Mouse (Mus musculus) frontal cortex, postnatal 25 days (tissue): ENCODE data around the gene Aplp2.

Experiments
- DNase-seq, 2 experiments: peaks; one replicate each; pipeline ENCODE4 v3.0.0; 2022; ENCODE audit warnings: low spot score in 2 of 2

The Aplp2 gene

GRCm38 (mm10) chr9:31127876-31128465 lies 83.6 kb downstream of the Aplp2 start:
- DNase-seq, result no peak

GRCm38 (mm10) chr9:31126079-31126478 lies 85.5 kb downstream of the Aplp2 start:
- DNase-seq, result no peak

- DNase-seq, result no peak
Measured at GRCm38 (mm10) chr9:31122464-31123030, 89.1 kb downstream of the Aplp2 start.

- no peak for DNase-seq
Measured at GRCm38 (mm10) chr9:31120533-31120915, 91.1 kb downstream of the Aplp2 start.

GRCm38 (mm10) chr9:31119882-31120532 lies 91.6 kb downstream of the Aplp2 start:
- DNase-seq, result no peak

GRCm38 (mm10) chr9:31119405-31119804 lies 92.2 kb downstream of the Aplp2 start:
- no peak for DNase-seq

GRCm38 (mm10) chr9:31118520-31119298 lies 92.9 kb downstream of the Aplp2 start:
- DNase-seq, result no peak

- no peak for DNase-seq
Measured at GRCm38 (mm10) chr9:31117488-31117887, 94.1 kb downstream of the Aplp2 start.

- no peak for DNase-seq
Measured at GRCm38 (mm10) chr9:31117088-31117487, 94.5 kb downstream of the Aplp2 start.

- DNase-seq, result no peak
Measured at GRCm38 (mm10) chr9:31115586-31115985, 96.0 kb downstream of the Aplp2 start.

GRCm38 (mm10) chr9:31108464-31108863 lies 103.2 kb downstream of the Aplp2 start:
- DNase-seq, result no peak
